Mouse (Mus musculus) heart, postnatal 0 days (tissue): ENCODE data around the gene Trub2.
"Not testable (repeated sequence)": the region's sequence is repeated elsewhere in the genome, so short reads cannot be mapped to it uniquely, and the experiment has no call there.

Source experiments
- CTCF ChIP-seq: IDR thresholded peaks from 2 replicates; pipeline ENCODE4 v1.5.1; 2016; ENCODE audit warnings: antibody characterized with exemption, control low read depth, low read depth
- EP300 ChIP-seq: IDR thresholded peaks from 2 replicates; pipeline ENCODE4 v1.6.1; 2016; ENCODE audit warnings: antibody characterized with exemption, low read depth

GRCm38 (mm10) chr2:29781256-29781655 is 7.0 kb downstream of the Trub2 start:
- not testable (repeated sequence) for TF ChIP-seq CTCF, EP300
